Mouse (Mus musculus) brain, embryonic 14.5 days (tissue): ENCODE measurements around the gene Hecw2.

Experiments used
- CTCF ChIP-seq: fragments of 200-500 bp; IDR thresholded peaks from 2 replicates; pipeline ENCODE4 v1.5.1; 2012; ENCODE audit warnings: inconsistent platforms, mild to moderate bottlenecking, moderate library complexity, borderline replicate concordance; ENCODE audit not compliant: insufficient read depth, insufficient read length; ENCODE audit errors: extremely low read depth
- POLR2A ChIP-seq: fragments of 200-500 bp; IDR thresholded peaks from 2 replicates; pipeline ENCODE4 v1.6.1; 2012; ENCODE audit warnings: mild to moderate bottlenecking, inconsistent platforms, borderline replicate concordance; ENCODE audit not compliant: poor library complexity, insufficient read depth, insufficient read length, severe bottlenecking; ENCODE audit errors: extremely low read depth

DNA sequence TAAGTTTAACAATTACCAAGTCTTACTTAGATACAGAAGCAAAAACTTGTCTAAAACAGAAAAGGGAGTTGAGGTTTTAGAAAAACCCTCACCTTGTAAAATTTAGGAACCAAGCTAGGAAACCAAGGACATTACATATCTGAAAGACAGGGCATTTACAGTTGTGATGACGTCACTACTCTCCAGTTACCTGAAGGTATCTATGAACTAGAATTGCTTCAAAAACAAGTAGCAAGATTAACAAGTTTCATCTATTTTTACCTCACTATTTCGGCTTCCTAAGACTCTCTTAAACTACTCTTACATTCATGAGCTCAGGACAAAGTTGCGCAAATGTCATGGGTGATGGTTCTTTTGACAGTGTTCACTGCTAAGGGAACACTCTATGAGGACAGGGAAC, 422.0 kb downstream of the Hecw2 start:
- TF ChIP-seq POLR2A (no peak), CTCF (no peak)
